Mouse (Mus musculus): ENCODE measurements around the gene Olfr1209.

Olfr1209 gene

GRCm38 (mm10) chr2:88915057-88915456, at the start of gene Olfr1209:
Gene Olfr1209, minus strand, starts transcription at chr2:88915157.
- DNase-seq, result no peak

- DNase-seq, result no peak
Measured at GRCm38 (mm10) chr2:88953669-88954068, 38.7 kb upstream of the Olfr1209 start, which contains the start of gene Olfr1212. Gene Olfr1212, plus strand, starts transcription at chr2:88953969.

- DNase-seq, result no peak
Measured at GRCm38 (mm10) chr2:88938011-88938410, 23.1 kb upstream of the Olfr1209 start, which contains the start of gene Olfr1211. Gene Olfr1211, minus strand, starts transcription at chr2:88938111.

- no peak for DNase-seq
Measured at GRCm38 (mm10) chr2:88902211-88902610, 12.7 kb downstream of the Olfr1209 start, which contains the start of gene Olfr1208. Gene Olfr1208, minus strand, starts transcription at chr2:88902311.

- DNase-seq, result no peak
Measured at GRCm38 (mm10) chr2:88862931-88863330, 52.0 kb downstream of the Olfr1209 start, which contains the start of gene Olfr1206. Gene Olfr1206, plus strand, starts transcription at chr2:88863231.
